Mouse (Mus musculus): ENCODE results near the gene Prex1. TPM values are rescaled to one million over a fixed set of nuclear protein-coding genes. Genes with fewer than 3 reads are reported as not detected.
"Not testable (repeated sequence)": the region's sequence is repeated elsewhere in the genome, so short reads cannot be mapped to it uniquely, and the experiment has no call there.

The Prex1 gene
- polyA plus RNA-seq, 1 experiment from 2014 or later = 26.6 TPM

- Histone ChIP-seq H3K4me3 (ENCODE audit: low read depth, low read length) (no peak overlapping the region), H3K27me3 (replicated peaks; ENCODE audit: control insufficient read depth, insufficient read depth, low read length) (no peaks in the 10 kb centered on the region), H3K4me2 (ENCODE audit: low read depth, low read length) (no peak overlapping the region), H3K27ac (replicated peaks; ENCODE audit: low read depth, low read length) (no peak overlapping the region), H3K9me3 (ENCODE audit: control insufficient read depth, low read length) (no peaks in the 10 kb centered on the region), H3K36me3 (ENCODE audit: control insufficient read depth, insufficient read depth, low read length) (no peaks in the 10 kb centered on the region), H3K4me1 (ENCODE audit: control insufficient read depth, insufficient read depth, low read length) (no peaks in the 10 kb centered on the region), H3K9ac (ENCODE audit: low read depth, low read length) (no peak overlapping the region)
- no peak for DNase-seq (ENCODE audit: low spot score)
- no peak for ATAC-seq (ENCODE audit: low read depth)
- WGBS = 49% methylated on average over 4 of the region's 4 CpGs
Measured at GRCm38 (mm10) chr2:166743504-166743903, 29.9 kb upstream of the Prex1 start.

DNA sequence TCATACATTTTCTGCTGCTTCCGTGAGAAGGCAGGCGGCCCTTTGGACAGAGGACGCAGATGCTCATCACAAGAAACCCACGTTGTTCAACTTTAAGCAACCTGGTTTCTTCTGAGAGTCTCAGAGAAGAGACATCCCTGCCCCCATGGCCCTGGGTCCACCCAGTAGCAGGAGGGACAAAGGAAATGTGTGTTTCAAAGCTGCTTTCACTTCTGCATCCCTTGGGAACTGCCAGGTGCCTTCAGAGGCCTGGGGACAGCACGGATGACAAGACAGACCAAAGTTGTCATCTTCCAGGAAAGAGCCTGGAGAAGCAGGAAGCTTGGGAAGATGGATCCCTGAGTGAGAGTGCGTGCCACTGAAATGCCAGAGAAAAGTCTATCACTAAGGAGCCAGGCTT is 27.8 kb upstream of the Prex1 start:
- no peak overlapping the region for H3K27ac ChIP-seq (replicated peaks; ENCODE audit: low read depth, low read length)
- H3K4me1 ChIP-seq (ENCODE audit: control insufficient read depth, insufficient read depth, low read length) = no peaks in the 10 kb centered on the region
- H3K4me2 ChIP-seq (ENCODE audit: low read depth, low read length) = no peak overlapping the region
- ATAC-seq (ENCODE audit: low read depth) (no peak), DNase-seq (ENCODE audit: low spot score) (no peak)
- no peaks in the 10 kb centered on the region for H3K27me3 ChIP-seq (replicated peaks; ENCODE audit: control insufficient read depth, insufficient read depth, low read length)
- WGBS = 79% methylated on average over 6 of the region's 6 CpGs
- H3K9me3 ChIP-seq (ENCODE audit: control insufficient read depth, low read length) = no peaks in the 10 kb centered on the region
- H3K36me3 ChIP-seq (ENCODE audit: control insufficient read depth, insufficient read depth, low read length) = no peaks in the 10 kb centered on the region
- H3K4me3 ChIP-seq (ENCODE audit: low read depth, low read length) = no peak overlapping the region
- H3K9ac ChIP-seq (ENCODE audit: low read depth, low read length) = no peak overlapping the region

GRCm38 (mm10) chr2:166740396-166740795 is 26.8 kb upstream of the Prex1 start:
- WGBS = 63% methylated on average over 6 of the region's 6 CpGs
- no peak for ATAC-seq (ENCODE audit: low read depth)
- H3K27me3 ChIP-seq (replicated peaks; ENCODE audit: control insufficient read depth, insufficient read depth, low read length) = no peaks in the 10 kb centered on the region

GRCm38 (mm10) chr2:166737307-166737706 is 23.7 kb upstream of the Prex1 start:
- Histone ChIP-seq H3K4me3 (ENCODE audit: low read depth, low read length) (no peak overlapping the region), H3K4me1 (ENCODE audit: control insufficient read depth, insufficient read depth, low read length) (peaks cover 8% of the 10 kb centered on the region; the same call in 1 of the 2 replicates), H3K36me3 (ENCODE audit: control insufficient read depth, insufficient read depth, low read length) (no peaks in the 10 kb centered on the region), H3K27ac (replicated peaks; ENCODE audit: low read depth, low read length) (no peak overlapping the region), H3K9me3 (ENCODE audit: control insufficient read depth, low read length) (no peaks in the 10 kb centered on the region), H3K4me2 (ENCODE audit: low read depth, low read length) (no peak overlapping the region), H3K9ac (ENCODE audit: low read depth, low read length) (no peak overlapping the region), H3K27me3 (replicated peaks; ENCODE audit: control insufficient read depth, insufficient read depth, low read length) (no peaks in the 10 kb centered on the region)
- ATAC-seq (ENCODE audit: low read depth) = no peak
- WGBS = 47% methylated on average over 7 of the region's 7 CpGs
- DNase-seq (ENCODE audit: low spot score) = no peak

More at GRCm38 (mm10) chr2:166740396-166740795, 26.8 kb upstream of the Prex1 start:
- Histone ChIP-seq H3K4me1 (ENCODE audit: control insufficient read depth, insufficient read depth, low read length) (peaks cover 3% of the 10 kb centered on the region; the same call in 1 of the 2 replicates), H3K9me3 (ENCODE audit: control insufficient read depth, low read length) (no peaks in the 10 kb centered on the region), H3K27ac (replicated peaks; ENCODE audit: low read depth, low read length) (no peak overlapping the region), H3K4me2 (ENCODE audit: low read depth, low read length) (no peak overlapping the region), H3K4me3 (ENCODE audit: low read depth, low read length) (no peak overlapping the region), H3K9ac (ENCODE audit: low read depth, low read length) (no peak overlapping the region), H3K36me3 (ENCODE audit: control insufficient read depth, insufficient read depth, low read length) (no peaks in the 10 kb centered on the region)
- DNase-seq (ENCODE audit: low spot score) = no peak

DNA sequence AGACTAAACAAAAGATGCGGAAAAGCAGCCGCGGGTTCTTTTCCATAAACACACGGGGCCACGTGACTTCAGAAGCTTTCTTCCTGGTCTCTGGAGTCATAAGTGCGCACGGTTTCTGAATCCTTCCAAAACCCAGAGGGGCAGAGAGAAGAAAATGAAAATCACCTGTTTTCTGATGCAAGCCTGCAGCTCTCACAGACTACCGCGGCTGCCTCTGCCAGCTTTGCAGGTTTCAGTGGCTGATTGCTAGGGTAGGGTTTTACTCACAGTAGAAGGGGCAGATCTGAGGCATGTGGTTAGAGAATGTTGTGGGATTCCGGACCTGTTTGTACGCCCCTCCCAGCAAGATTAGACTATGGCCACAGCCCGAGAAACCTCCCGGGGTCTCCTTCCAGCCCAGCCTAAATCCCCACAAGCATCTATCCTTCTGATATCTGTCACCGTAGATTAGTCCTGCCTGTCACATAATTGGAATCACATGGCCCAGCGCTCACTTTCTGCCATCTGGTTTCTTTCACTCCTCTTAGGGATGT is 21.9 kb upstream of the Prex1 start:
- 13% methylated on average over 15 of the region's 15 CpGs for WGBS
- Histone ChIP-seq H3K4me3 (ENCODE audit: low read depth, low read length) (peak overlapping the region; percentile 11; the same call in 1 of the 2 replicates), H3K36me3 (ENCODE audit: control insufficient read depth, insufficient read depth, low read length) (no peaks in the 10 kb centered on the region), H3K4me2 (ENCODE audit: low read depth, low read length) (peak overlapping the region; percentile 42), H3K27ac (replicated peaks; ENCODE audit: low read depth, low read length) (peak overlapping the region; percentile 88), H3K4me1 (ENCODE audit: control insufficient read depth, insufficient read depth, low read length) (peaks cover 8% of the 10 kb centered on the region; the same call in 1 of the 2 replicates), H3K27me3 (replicated peaks; ENCODE audit: control insufficient read depth, insufficient read depth, low read length) (no peaks in the 10 kb centered on the region), H3K9ac (ENCODE audit: low read depth, low read length) (peak overlapping the region; percentile 14; the same call in 1 of the 2 replicates), H3K9me3 (ENCODE audit: control insufficient read depth, low read length) (no peaks in the 10 kb centered on the region)
- peak; percentile 92 for DNase-seq (ENCODE audit: low spot score)
- peak; percentile 84 for ATAC-seq (ENCODE audit: low read depth)

DNA sequence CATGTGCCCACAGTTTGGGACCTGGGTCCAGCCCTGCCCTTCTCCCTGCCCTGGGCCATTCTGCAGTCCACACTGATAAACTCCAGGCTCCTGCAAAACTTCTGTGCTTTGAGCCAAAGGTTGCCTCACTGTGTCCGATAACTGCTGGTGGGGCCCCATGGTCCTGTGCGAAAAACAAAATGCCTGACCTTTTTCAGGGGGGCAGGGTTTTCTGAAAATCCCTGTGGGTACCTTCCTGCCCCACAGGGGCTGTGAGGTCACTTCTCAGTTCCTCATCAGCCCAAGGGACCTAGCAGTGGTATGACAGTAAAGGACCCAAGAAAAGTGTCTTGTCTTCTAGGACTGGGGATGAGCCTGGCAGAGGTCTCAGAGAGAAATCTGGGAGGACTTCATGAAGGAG is 19.2 kb upstream of the Prex1 start:
- Histone ChIP-seq H3K36me3 (ENCODE audit: control insufficient read depth, insufficient read depth, low read length) (no peaks in the 10 kb centered on the region), H3K9ac (ENCODE audit: low read depth, low read length) (no peak overlapping the region), H3K4me3 (ENCODE audit: low read depth, low read length) (no peak overlapping the region), H3K9me3 (ENCODE audit: control insufficient read depth, low read length) (no peaks in the 10 kb centered on the region), H3K27ac (replicated peaks; ENCODE audit: low read depth, low read length) (no peak overlapping the region), H3K4me2 (ENCODE audit: low read depth, low read length) (no peak overlapping the region), H3K27me3 (replicated peaks; ENCODE audit: control insufficient read depth, insufficient read depth, low read length) (no peaks in the 10 kb centered on the region), H3K4me1 (ENCODE audit: control insufficient read depth, insufficient read depth, low read length) (peaks cover 19% of the 10 kb centered on the region; the same call in 1 of the 2 replicates)
- ATAC-seq (ENCODE audit: low read depth) (no peak), DNase-seq (ENCODE audit: low spot score) (no peak)
- 78% methylated on average over 2 of the region's 2 CpGs for WGBS

DNA sequence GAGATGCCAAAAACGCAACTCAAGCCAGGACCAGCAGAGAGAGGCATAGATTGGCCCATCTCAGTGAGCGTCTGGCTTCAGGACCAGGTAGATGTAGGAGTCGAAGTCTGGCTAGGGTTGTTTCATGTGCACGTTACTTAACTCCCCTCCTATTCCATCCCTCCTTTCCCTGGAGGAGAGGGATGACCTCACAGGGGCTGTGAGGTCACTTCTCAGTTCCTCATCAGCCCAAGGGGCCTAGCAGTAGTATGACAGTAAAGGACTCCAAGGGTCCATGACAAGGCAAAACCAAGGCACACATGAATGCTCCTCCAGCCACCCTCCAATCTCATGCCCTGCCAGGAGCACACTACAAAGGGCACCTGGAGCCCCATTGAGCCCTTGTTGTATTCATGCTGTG is 18.5 kb upstream of the Prex1 start:
- WGBS = 89% methylated on average over 4 of the region's 4 CpGs
- H3K9me3 ChIP-seq (ENCODE audit: control insufficient read depth, low read length) = no peaks in the 10 kb centered on the region
- no peaks in the 10 kb centered on the region for H3K27me3 ChIP-seq (replicated peaks; ENCODE audit: control insufficient read depth, insufficient read depth, low read length)
- no peak overlapping the region for H3K9ac ChIP-seq (ENCODE audit: low read depth, low read length)
- ATAC-seq (ENCODE audit: low read depth) (no peak), DNase-seq (ENCODE audit: low spot score) (no peak)
- H3K4me1 ChIP-seq (ENCODE audit: control insufficient read depth, insufficient read depth, low read length) = peaks cover 19% of the 10 kb centered on the region; the same call in 1 of the 2 replicates
- no peaks in the 10 kb centered on the region for H3K36me3 ChIP-seq (ENCODE audit: control insufficient read depth, insufficient read depth, low read length)
- H3K27ac ChIP-seq (replicated peaks; ENCODE audit: low read depth, low read length) = no peak overlapping the region
- H3K4me3 ChIP-seq (ENCODE audit: low read depth, low read length) = no peak overlapping the region
- no peak overlapping the region for H3K4me2 ChIP-seq (ENCODE audit: low read depth, low read length)

DNA sequence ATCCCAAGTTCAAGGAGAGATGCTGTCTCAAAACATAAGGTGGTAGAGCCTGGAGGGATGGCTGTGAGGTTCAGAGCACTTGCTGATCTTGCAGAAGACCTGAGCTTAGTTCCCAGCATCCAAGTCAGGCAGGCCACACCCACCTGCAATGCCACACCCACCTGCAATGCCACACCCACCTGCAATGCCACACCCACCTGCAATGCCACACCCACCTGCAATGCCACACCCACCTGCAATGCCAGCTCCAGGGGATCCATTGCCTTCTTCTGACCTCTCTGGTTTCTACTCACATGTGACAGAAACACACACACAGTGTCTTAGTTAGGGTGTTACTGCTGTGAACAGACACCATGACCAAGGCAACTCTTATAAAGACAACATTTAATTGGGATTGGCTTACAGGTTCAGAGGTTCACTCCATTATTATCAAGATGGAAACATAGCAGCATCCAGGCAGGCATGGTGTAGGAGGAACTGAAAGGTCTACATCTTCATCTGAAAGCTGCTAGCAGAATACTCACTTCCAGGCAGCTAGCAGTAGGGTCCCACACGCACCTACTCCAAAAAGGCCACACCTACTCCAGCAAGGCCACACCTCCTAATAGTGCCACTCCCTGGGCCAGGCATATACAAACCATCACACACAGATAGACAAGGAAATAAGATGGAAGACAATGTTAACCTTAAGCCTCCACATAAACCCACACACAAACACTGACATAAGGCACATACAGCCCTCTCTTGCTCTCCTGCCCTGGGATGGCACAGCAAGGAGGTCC is 17.7 kb upstream of the Prex1 start:
- ATAC-seq (ENCODE audit: low read depth); H3K36me3 ChIP-seq (ENCODE audit: control insufficient read depth, insufficient read depth, low read length); DNase-seq (ENCODE audit: low spot score); H3K27ac ChIP-seq (replicated peaks; ENCODE audit: low read depth, low read length); H3K4me3 ChIP-seq (ENCODE audit: low read depth, low read length); H3K27me3 ChIP-seq (replicated peaks; ENCODE audit: control insufficient read depth, insufficient read depth, low read length); H3K4me2 ChIP-seq (ENCODE audit: low read depth, low read length); H3K9me3 ChIP-seq (ENCODE audit: control insufficient read depth, low read length); H3K9ac ChIP-seq (ENCODE audit: low read depth, low read length): not testable (repeated sequence)
- WGBS = 71% methylated on average over 1 of the region's 1 CpGs
- peaks cover 19% of the 10 kb centered on the region; the same call in 1 of the 2 replicates for H3K4me1 ChIP-seq (ENCODE audit: control insufficient read depth, insufficient read depth, low read length)
